Mouse (Mus musculus) thymus, postnatal 14 days (tissue): ENCODE data around the gene Tgif1.

Experiments used
- DNase-seq: peaks from one replicate; pipeline ENCODE4 v3.0.0; 2021

Gene Tgif1

DNA sequence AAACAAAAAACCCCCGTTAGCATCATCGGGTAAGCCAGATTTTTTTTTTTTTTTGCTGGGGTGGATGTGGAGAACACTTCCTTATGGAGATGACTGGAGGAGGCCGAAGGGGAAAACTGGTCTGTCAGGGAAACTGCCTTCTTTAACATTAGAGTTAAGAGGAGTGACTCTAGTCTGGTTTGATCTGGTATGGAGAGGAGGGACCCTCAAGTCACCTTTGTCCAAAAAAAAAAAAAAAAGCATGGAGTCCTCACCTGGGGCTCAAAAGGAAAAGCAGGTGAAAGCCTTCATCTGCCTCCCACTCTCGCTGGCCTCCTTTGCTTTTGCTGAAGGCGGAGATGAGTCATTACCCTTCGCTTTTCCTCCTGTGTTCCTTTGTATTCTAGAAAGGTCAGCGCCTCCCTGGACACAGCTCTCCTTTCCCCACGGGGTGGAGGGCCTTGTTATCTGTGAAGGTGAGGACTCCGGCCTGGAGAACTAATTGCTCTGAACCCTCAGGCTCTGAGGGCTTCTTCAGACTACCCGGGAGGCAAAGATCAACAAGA lies 11.8 kb upstream of the Tgif1 start:
- DNase-seq: no peak

- DNase-seq: no peak
Measured at GRCm38 (mm10) chr17:70864645-70865044, 11.3 kb upstream of the Tgif1 start.

GRCm38 (mm10) chr17:70864117-70864516 lies 10.8 kb upstream of the Tgif1 start:
- DNase-seq: no peak

GRCm38 (mm10) chr17:70858814-70859213 lies 5.5 kb upstream of the Tgif1 start:
- DNase-seq: no peak

DNA sequence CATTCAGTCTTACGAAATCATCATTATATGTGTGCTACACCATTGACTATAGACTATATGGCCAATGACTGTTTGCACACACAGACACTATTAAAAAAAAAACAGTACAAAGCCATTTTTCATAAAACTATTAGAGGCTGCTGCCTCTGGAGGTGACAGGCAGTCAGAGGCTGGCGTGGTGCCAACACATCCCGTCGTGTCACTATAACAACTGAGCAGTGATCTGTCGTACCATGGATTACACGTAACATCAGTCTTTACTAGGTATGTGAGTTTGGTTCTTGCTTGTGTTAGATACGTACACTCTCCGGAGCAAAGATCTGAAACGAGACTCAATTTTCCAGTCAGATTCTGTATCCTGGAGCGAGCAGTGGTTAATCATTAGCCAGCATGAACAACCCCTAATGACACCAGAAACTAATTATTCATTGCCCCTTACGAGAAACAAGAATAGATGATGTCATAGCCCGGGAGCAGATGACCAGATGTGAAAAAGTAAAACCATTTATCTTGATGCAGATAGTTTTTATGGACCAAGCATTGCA lies 3.6 kb upstream of the Tgif1 start:
- DNase-seq: no peak

GRCm38 (mm10) chr17:70854021-70854420 lies 675 bp upstream of the Tgif1 start:
- DNase-seq: no peak

DNA sequence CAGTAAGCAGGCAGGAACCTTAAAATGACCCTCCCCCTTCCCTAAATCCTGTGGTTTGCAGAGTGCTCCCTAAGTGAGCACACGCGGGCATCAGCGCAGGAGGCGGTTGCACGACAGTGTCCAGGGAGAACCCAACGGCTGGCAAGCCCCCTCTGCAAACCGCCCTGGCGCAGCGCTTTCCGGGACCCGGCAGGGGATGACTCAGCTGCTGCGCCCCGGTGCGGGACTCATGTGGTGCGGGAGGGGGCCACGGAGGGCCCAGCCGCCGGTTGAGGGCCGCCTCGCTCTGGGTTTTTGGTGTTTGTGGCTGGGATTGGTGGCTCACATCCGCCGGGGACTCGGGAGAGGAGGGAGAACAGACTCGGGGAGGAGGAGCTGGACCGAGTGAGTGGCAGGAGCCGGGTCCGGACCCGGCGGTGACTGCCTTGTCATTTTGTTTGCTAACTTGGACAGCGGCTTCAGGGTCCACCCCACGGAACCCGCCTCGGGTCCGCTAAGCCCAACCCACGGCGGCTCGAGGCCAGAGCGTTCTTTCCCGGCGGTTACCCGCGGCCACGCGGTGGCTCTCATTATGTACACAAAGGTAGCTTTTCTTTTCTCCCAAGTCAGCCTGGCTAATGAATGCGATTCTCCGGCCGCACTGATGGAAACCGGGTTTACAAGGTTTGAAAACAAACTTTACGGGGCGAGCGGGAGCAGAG lies 510 bp downstream of the Tgif1 start:
- DNase-seq: peak; percentile 80

GRCm38 (mm10) chr17:70852011-70852685 lies 1.2 kb downstream of the Tgif1 start:
- peak; percentile 69 for DNase-seq

DNA sequence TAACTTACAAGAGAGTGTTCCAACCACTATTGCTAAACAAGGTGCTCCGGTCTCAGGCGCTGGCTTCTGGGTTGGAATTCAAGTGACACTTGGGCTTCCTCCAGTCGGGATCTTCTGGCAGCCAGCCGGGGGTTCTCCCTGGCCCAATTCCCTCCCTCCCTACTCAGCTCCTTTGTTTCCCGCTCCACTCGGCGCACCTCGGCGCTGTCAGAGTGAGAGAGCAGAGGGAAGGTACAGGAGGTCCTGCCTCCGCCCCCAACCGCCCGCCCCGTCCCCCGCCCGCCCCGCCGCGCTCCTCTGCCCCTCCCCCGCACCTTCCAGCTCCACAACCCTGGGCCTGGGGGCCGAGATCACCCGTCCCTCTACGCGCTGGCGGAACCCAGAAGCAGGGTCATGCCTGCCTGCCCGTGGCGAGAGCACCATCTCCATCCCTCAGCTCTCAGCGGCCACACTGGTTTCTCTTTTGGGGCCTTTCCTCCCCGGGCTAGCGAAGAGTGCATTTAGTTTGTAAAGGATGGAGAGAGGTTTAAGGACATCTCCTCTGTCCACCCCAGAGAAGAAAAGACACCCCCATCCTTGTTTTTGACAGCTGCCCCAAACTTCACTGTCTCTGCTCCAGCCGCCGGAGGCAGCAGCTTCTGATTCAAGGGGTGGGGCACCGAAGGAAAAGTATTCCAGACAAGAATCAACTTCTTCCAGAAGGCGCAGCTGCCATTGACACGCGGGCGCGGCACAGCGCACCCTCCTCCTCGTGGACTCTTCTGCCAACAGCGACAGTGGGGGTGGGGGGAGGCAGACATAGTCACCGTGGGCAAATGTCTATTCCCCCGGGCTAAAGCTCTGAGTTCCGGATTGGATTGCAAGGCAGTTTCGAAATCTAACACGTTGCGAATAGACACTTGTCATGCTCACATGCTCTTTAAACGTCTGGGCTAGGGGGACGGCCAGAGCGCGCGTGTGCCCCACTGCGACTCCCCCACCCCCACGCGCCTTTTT lies 2.1 kb downstream of the Tgif1 start:
- DNase-seq: peak; percentile 76

- peak; percentile 69 for DNase-seq
Measured at GRCm38 (mm10) chr17:70850233-70850995, 2.9 kb downstream of the Tgif1 start.

GRCm38 (mm10) chr17:70849399-70850232 lies 3.7 kb downstream of the Tgif1 start:
- peak; percentile 92 for DNase-seq

GRCm38 (mm10) chr17:70848511-70849398 lies 4.6 kb downstream of the Tgif1 start:
- peak; percentile 71 for DNase-seq

- DNase-seq: peak; percentile 26
Measured at GRCm38 (mm10) chr17:70847751-70848510, 5.4 kb downstream of the Tgif1 start.

DNA sequence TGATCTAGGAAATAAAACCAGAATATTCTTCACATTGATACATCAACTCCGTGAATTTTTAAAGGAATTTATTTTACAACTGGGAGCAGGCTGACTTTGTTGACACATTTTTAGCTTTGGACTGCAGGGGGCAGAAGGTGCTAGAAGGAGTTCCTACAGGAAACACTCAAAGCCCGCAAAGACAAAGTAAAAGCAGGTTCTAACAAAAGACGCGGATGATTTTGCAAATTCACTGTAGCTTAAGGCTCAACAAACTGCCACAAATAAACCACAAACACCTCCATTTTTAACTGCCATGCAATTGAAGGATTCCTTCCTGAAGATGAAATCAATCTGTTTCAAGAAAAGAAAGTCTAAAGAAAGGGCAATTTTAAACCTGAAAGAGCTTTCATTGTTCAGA lies 6.3 kb downstream of the Tgif1 start:
- DNase-seq: peak; percentile 79

- no peak for DNase-seq
Measured at GRCm38 (mm10) chr17:70846111-70846644, 7.2 kb downstream of the Tgif1 start.

- DNase-seq: no peak
Measured at GRCm38 (mm10) chr17:70845543-70845942, 7.8 kb downstream of the Tgif1 start.

DNA sequence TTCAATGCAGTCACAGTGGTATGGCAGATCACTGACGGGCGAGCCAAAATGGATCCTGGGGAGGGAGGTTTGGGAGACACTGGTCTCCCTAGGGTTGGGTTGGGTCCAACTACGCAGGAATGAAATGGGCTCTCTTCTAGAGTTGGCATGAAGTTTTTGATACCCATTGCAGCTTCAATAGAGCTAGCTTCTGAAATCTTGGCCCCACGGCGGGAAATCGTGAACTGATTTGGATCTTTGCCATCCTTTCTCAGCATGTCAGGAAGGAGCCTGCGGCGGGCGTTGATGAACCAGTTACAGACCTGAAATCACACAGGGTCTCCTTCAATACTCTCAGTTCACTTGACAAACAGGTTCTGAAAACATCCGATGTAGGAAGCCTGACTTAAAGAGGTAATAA lies 8.4 kb downstream of the Tgif1 start:
- DNase-seq: no peak

DNA sequence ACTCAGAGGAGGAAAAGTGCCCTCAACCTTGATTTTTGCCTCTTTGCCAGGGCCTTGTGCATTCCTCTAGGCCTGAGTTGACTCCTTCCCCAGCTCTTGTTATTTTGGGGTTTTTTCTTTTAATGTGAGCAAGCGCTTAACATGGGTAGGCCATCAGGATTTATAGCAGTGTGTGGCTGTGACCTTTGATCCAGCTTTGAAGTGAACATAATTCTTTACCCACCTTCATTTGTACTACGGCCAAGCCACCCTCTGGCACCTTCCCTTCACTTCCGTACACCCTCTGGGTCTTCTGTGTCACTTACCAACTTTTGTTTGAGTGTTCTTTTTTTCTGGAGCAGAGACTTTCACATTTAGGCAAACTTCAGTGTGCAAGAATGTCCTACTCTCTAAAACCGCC lies 10.1 kb downstream of the Tgif1 start:
- no peak for DNase-seq

GRCm38 (mm10) chr17:70838533-70838932 lies 14.8 kb downstream of the Tgif1 start:
- no peak for DNase-seq
